Mouse (Mus musculus) embryonic facial prominence, embryonic 10.5 days (tissue): ENCODE measurements around the gene Syt12. TPM values are rescaled to one million over a fixed set of nuclear protein-coding genes. Genes with fewer than 3 reads are reported as not detected.

ENCODE experiments used
- DNase-seq: peaks from one replicate; pipeline ENCODE4 v3.0.0-alpha.2; 2017; ENCODE audit warnings: low spot score
- H3K27ac ChIP-seq: fragments of 300-500 bp; sonication (generic); replicated peaks from 2 replicates; pipeline ENCODE4 v1.5.1; 2016; ENCODE audit warnings: mild to moderate bottlenecking
- H3K27me3 ChIP-seq: fragments of 300-500 bp; sonication (generic); replicated peaks from 2 replicates; pipeline ENCODE4 v1.6.1; 2016; ENCODE audit warnings: low read depth, mild to moderate bottlenecking; ENCODE audit not compliant: poor library complexity, severe bottlenecking
- H3K36me3 ChIP-seq: fragments of 300-500 bp; sonication (generic); replicated peaks from 2 replicates; pipeline ENCODE4 v1.6.1; 2016; ENCODE audit warnings: mild to moderate bottlenecking, moderate library complexity
- H3K4me1 ChIP-seq: fragments of 300-500 bp; sonication (generic); 2 replicates; pipeline ENCODE4 v1.6.1; 2016
- H3K4me3 ChIP-seq: fragments of 300-500 bp; sonication (generic); 2 replicates; pipeline ENCODE4 v1.5.1; 2016; ENCODE audit warnings: mild to moderate bottlenecking, moderate library complexity
- H3K9me3 ChIP-seq: fragments of 300-500 bp; sonication (generic); 2 replicates; pipeline ENCODE4 v1.6.1; 2016; ENCODE audit warnings: mild to moderate bottlenecking
- WGBS: fragments of 180-500 bp; shearing (Covaris S2); methylation state at CpG from one replicate; pipeline ENCODE4 v1.1.7; 2016; 5-methylcytosine and 5-hydroxymethylcytosine counted together
- polyA plus RNA-seq: library from polyadenylated mRNA; unstranded; fragments of >200 nt; fragmentation: Nextera tagmentation; extraction: Ambion mirVana; gene quantifications from 2 replicates; pipeline ENCODE4 v1.2.1, GENCODE M21; 2016

Syt12 gene
- polyA plus RNA-seq, 1 experiment from 2014 or later, result 2.8 TPM

DNA sequence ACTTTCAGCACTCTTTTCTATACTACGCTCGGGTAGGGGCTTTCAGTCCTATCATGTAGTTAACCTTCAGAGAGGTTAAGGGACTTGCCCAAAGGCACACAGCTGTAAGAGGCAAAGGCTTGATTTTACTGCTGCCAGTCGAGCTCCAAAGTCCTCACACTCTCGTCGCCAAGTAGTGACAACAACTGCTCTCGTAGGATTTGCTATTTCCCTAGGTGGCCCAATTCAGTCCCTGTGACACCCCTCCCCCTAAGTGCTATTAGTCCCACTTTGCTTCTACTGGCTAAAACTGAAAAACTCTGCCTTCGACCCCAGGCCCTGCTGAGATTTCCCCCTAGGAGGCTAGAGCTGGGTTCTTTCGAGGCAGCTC, 38.5 kb downstream of the Syt12 start:
- peak overlapping the region; percentile 88 for H3K27ac ChIP-seq
- H3K36me3 ChIP-seq, result peaks cover 20% of the 10 kb centered on the region
- H3K27me3 ChIP-seq, result peaks cover 17% of the 10 kb centered on the region; the same call in 1 of the 2 replicates
- DNase-seq, result no peak
- H3K9me3 ChIP-seq, result no peaks in the 10 kb centered on the region
- peaks cover 49% of the 10 kb centered on the region for H3K4me1 ChIP-seq
- 6% methylated on average over 8 of the region's 8 CpGs for WGBS
- peak overlapping the region; percentile 88 for H3K4me3 ChIP-seq

DNA sequence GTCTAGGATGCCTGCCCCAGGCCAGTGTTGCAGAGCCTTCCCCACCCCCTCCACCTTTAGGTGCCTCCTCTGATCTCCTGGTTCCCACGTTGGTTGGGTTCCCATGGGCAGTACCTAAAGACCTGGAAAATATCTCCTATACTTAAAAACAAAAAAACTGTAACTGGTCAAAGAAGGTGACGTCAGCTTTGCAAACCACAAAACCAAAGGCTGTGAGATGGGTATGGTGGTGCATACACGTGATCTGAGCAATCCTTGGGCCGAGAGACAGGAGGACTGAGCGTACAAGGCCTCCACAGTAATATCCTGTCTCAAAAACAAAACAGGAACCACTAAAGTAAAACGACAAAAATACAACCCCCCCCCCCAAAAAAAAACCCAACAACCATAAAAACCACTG, 39.4 kb downstream of the Syt12 start:
- peak overlapping the region; percentile 88; the same call in 1 of the 2 replicates for H3K4me3 ChIP-seq
- H3K4me1 ChIP-seq, result peaks cover 49% of the 10 kb centered on the region
- H3K27me3 ChIP-seq, result peaks cover 17% of the 10 kb centered on the region; the same call in 1 of the 2 replicates
- H3K9me3 ChIP-seq, result no peaks in the 10 kb centered on the region
- 73% methylated on average over 6 of the region's 6 CpGs for WGBS
- no peak overlapping the region for H3K27ac ChIP-seq
- H3K36me3 ChIP-seq, result peaks cover 23% of the 10 kb centered on the region
- no peak for DNase-seq

DNA sequence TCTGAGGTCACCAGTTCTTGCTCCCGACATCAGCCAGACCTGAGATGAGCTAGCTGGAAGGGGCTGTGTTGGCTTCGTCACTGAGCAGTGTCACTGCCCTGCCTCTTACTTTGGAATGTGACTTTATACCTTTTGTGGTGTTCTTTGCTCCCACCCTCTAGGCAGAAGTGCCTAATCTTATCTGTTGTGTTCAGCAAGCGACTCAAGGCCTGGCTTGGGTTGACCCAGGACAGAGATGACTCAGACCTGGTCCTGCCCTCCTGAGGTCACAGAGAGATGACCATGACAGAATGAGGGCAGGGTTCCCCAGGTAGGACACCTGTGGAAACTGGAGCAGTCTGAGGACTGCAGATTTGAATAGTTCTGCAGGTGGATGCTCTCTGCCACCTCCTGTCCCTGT, 41.0 kb downstream of the Syt12 start:
- peaks cover 38% of the 10 kb centered on the region for H3K36me3 ChIP-seq
- H3K4me3 ChIP-seq, result no peak overlapping the region
- DNase-seq, result no peak
- no peaks in the 10 kb centered on the region for H3K9me3 ChIP-seq
- peaks cover 17% of the 10 kb centered on the region; the same call in 1 of the 2 replicates for H3K27me3 ChIP-seq
- H3K27ac ChIP-seq, result no peak overlapping the region
- peaks cover 37% of the 10 kb centered on the region for H3K4me1 ChIP-seq
- 87% methylated on average over 3 of the region's 3 CpGs for WGBS

DNA sequence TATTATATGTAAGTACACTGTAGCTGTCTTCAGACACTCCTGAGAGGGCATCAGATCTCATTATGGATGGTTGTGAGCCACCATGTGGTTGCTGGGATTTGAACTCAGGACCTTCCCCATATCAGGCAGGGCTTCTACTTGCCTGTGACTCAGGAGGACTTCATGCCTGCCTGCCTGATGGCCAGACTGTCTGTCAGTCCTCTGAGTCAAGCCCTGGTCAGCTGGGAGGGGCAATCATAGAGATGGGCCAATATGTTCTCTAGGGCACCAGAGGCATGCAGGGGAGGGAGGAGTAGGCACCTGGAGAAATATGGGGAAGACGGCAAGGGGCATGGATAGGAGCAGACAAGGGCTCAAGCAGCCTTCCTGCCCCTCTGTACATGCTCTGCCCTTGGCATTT, 42.2 kb downstream of the Syt12 start:
- WGBS, result 84% methylated on average over 1 of the region's 1 CpGs
- H3K36me3 ChIP-seq, result peaks cover 50% of the 10 kb centered on the region
- H3K9me3 ChIP-seq, result no peaks in the 10 kb centered on the region
- no peak for DNase-seq
- peaks cover 14% of the 10 kb centered on the region; the same call in 1 of the 2 replicates for H3K27me3 ChIP-seq
- H3K4me3 ChIP-seq, result no peak overlapping the region
- peaks cover 25% of the 10 kb centered on the region for H3K4me1 ChIP-seq
- no peak overlapping the region for H3K27ac ChIP-seq

DNA sequence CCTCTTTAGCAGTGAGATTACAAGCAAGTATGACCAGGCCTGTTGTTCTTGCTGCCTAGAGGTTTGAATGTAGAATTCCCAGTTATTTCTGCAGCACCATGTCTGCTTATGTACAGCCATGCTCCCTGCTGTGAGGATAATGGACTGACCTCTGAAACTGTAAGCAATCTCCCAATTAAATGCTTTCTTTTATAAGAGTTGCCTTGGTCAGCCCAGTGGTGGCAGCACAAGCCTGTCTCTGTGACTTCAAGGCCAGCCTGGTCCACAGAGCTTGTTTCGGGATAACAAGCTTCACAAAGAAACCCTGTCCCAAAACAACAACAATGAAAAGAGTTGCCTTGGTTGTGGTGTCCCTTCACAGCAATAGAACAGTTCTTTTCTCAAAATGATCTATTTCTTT, 43.5 kb downstream of the Syt12 start:
- peaks cover 59% of the 10 kb centered on the region for H3K36me3 ChIP-seq
- DNase-seq, result no peak
- WGBS, result 80% methylated on average over 1 of the region's 1 CpGs
- H3K9me3 ChIP-seq, result no peaks in the 10 kb centered on the region
- no peak overlapping the region for H3K4me3 ChIP-seq
- peaks cover 6% of the 10 kb centered on the region; the same call in 1 of the 2 replicates for H3K27me3 ChIP-seq
- H3K4me1 ChIP-seq, result peaks cover 13% of the 10 kb centered on the region
- no peak overlapping the region for H3K27ac ChIP-seq

DNA sequence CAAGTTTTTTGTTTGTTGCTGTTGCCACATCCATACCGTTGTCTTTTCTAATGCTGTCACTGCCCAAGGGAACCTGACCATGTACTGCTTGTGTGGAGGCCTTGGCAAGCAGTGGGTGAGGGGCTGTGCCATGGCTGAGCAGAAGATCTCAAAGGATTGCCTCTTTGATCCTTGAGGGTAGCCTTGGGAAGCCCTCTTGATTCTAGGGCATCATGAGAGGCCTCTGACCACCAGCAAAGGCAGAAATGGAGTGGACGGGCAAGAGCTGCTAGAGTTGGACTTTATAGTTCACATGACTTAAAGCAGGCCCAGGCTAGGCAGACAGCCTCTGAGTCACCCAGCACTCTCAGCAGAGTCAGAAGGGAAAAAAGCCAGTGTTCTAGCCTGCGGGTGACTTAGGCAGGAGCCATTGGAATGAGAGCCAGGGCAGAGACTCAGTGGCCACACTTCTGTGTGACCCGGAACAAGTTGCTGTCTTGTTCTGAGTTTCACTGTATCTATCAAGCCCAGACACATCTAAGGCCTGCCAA, 47.1 kb downstream of the Syt12 start:
- Histone ChIP-seq H3K4me1 (no peaks in the 10 kb centered on the region), H3K27ac (no peak overlapping the region), H3K27me3 (no peaks in the 10 kb centered on the region), H3K4me3 (no peak overlapping the region), H3K36me3 (peaks cover 60% of the 10 kb centered on the region), H3K9me3 (no peaks in the 10 kb centered on the region)
- DNase-seq, result no peak
- WGBS, result 93% methylated on average over 4 of the region's 4 CpGs

DNA sequence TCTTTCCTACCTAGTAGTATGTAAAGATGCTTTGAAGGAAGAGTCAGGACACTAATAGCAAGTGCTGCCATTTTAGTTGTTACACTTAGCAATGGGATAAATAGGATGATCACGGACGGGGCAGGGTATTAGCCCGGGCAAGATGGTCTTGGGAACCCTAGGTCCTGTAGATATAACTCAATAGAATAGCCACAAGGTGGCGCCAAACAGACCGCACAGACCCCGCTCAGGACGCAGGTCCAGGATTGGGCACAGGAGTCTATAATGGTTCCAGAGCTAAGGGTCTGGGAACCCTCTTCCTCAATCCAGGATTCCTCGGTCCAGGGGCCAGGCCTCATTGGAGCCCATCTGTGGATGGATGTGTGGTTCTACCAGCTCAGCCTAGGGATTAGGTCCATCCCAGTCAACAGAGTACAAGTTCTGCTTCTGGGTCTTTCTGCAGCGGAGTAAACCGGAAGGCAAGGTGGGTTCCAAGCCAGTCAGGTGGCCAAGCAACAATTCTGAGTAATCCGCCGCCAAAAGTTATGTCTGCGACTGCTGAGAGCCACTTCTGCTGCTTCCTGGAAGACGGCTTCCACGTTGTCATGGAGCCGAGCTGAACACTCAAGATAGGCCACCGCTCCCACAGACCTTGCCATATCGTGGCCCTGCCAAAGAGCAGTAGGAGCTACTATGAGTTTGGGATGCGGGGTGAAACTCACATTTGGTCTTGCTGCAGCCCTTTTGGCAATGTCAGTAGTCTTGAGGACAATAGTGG, 51.5 kb downstream of the Syt12 start:
- H3K4me1 ChIP-seq, result no peaks in the 10 kb centered on the region
- H3K36me3 ChIP-seq, result peaks cover 59% of the 10 kb centered on the region
- H3K4me3 ChIP-seq, result no peak overlapping the region
- H3K27me3 ChIP-seq, result no peaks in the 10 kb centered on the region
- H3K9me3 ChIP-seq, result no peaks in the 10 kb centered on the region
- DNase-seq, result peak; percentile 50
- WGBS, result 78% methylated on average over 19 of the region's 19 CpGs
- H3K27ac ChIP-seq, result no peak overlapping the region

DNA sequence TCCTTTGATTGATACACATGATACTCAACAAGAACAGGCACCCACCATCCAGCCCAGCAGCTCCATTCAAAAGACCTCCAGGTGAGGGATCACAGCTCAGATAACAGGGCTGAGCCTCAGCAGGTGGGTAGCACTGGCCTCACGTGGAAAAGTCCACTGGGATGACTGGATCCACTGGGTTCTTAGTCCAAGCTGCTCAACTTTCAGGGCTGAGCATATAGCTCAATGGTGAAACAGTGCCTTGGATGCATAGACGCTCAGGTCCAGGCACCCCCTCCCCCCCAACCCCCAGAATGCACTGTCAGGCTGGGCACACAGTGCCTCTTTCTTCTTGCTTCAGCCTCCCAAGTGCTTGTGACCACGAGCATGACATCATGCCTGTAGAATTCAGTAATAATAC, 54.2 kb downstream of the Syt12 start:
- no peaks in the 10 kb centered on the region for H3K27me3 ChIP-seq
- DNase-seq, result no peak
- no peaks in the 10 kb centered on the region for H3K4me1 ChIP-seq
- WGBS, result 78% methylated on average over 3 of the region's 3 CpGs
- no peak overlapping the region for H3K4me3 ChIP-seq
- no peaks in the 10 kb centered on the region for H3K9me3 ChIP-seq
- H3K27ac ChIP-seq, result no peak overlapping the region
- H3K36me3 ChIP-seq, result peaks cover 46% of the 10 kb centered on the region

DNA sequence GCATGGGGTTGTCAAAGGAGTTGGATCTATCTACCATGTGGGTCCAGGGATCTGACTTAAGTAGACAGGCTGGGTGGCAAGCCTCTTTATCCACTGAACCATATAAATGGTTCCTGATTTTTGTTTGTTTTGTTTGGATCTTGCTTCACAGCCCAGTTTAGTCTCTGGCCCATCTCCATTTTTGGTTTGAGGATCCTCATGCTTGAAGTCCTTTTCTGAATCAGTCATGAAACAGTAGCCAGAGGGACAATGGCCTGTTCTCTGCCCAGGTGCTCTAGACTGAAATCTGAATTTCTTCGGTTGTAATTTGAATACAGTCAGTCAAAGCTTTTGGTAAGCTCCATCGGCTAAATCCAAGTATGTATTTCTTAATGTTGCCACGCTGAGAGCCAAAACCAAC, 54.7 kb downstream of the Syt12 start:
- no peak for DNase-seq
- Histone ChIP-seq H3K36me3 (peaks cover 46% of the 10 kb centered on the region), H3K4me1 (no peaks in the 10 kb centered on the region), H3K27ac (no peak overlapping the region), H3K9me3 (no peaks in the 10 kb centered on the region), H3K4me3 (no peak overlapping the region), H3K27me3 (no peaks in the 10 kb centered on the region)
- WGBS, result 95% methylated on average over 3 of the region's 3 CpGs

DNA sequence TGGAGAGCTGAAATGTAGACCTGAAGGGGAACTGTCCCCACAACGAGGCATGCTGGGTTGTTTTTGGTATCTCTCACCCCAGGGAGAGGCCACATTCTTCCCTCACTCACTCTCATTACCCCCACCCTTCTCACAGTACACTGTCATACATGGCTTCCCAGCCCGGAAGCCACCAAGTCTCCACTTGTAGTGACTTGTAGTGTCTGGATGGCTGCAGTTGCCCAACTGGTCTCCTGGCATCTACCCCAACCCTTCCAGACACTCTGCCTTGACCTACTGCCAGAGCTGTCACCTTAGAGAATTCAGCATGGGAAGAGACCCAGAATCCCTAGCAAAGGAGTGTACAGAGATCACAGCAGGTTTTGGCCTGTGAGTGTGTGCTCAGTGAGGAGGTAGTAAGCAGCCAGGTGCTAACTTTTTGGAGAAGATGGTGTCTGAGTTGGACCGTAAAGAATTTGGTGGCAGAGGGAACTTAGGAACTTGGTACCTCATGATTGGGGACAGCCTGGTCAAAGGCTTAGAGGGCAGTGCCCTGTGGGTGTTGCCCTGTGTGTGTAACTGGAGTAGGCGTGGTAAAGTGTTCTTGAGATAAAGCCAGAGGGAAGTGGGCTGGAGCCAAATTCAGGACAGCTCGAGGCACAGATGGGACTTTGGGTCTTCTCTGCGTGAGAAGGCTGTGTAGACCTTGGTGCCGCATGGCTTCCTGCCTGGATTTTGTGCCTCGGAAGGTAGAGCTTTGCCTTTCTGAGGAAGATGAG, 56.9 kb downstream of the Syt12 start:
- 87% methylated on average over 8 of the region's 8 CpGs for WGBS
- Histone ChIP-seq H3K4me1 (no peaks in the 10 kb centered on the region), H3K27me3 (no peaks in the 10 kb centered on the region), H3K4me3 (no peak overlapping the region), H3K9me3 (no peaks in the 10 kb centered on the region), H3K27ac (no peak overlapping the region), H3K36me3 (peaks cover 31% of the 10 kb centered on the region)
- no peak for DNase-seq

DNA sequence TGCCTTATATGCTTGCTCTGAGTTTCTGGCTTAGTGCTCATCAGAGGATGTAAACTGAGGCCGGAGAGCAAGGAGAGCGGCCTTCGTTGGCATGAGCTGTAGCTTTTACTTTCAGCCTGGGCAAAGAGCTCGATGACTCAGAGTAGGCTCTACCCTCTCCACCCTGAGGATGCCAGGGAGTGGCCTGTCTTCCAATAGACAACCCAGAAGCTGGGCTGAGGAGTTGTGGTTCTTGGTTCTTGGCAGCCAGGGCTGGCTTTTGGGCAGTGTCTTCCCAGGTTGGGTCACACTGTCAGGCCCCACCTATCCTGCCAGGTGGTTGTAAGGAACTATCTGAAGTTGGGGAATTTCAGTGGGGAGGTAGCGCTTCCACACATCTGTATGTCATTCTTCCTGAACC, 57.5 kb downstream of the Syt12 start:
- Histone ChIP-seq H3K36me3 (peaks cover 24% of the 10 kb centered on the region), H3K27ac (no peak overlapping the region), H3K4me1 (no peaks in the 10 kb centered on the region), H3K4me3 (no peak overlapping the region), H3K27me3 (no peaks in the 10 kb centered on the region), H3K9me3 (no peaks in the 10 kb centered on the region)
- no peak for DNase-seq
- WGBS, result 93% methylated on average over 5 of the region's 5 CpGs

DNA sequence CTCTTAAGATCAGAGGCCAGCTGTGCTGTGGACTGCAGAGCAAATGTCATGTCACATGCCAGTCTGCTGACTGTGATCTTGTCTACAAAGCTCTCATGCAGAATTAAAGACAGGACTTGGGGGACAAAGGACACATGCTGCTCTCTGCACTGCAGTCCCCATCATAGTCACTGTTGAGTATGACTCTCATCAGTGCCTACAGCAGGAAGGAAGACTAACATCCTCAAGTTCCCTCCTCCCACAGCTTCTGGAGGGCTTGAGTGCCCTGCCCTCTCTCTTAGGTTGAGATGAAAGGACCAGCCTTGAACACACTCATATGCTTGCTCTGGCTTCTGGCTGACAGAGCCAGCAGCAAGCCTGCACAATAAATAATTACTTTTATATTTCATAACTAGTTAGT, 59.5 kb downstream of the Syt12 start:
- Histone ChIP-seq H3K9me3 (no peaks in the 10 kb centered on the region), H3K27me3 (no peaks in the 10 kb centered on the region), H3K4me3 (no peak overlapping the region), H3K36me3 (peaks cover 17% of the 10 kb centered on the region), H3K4me1 (no peaks in the 10 kb centered on the region), H3K27ac (no peak overlapping the region)
- peak; percentile 5 for DNase-seq

DNA sequence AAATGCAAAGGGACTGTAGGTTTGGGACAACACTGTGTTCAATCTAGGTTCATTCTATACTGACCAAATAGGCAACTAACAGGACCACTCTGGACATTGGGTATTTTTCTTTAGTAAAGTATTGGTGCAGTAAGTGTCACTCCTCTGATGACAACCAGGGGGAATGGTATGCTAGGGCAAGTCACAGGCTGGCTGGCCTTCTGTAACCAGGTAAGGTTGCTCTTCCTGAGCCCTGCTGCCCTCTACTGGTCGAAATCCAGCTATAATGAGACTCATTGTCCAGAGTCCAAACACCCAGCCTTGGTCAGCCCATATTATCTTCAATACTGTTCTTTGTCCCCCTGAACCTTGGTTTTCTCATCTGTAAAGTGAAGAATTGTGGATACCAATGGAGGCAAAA, 60.1 kb downstream of the Syt12 start:
- WGBS, result 0% methylated on average over 1 of the region's 1 CpGs
- Histone ChIP-seq H3K4me3 (no peak overlapping the region), H3K9me3 (no peaks in the 10 kb centered on the region), H3K27me3 (no peaks in the 10 kb centered on the region), H3K36me3 (peaks cover 12% of the 10 kb centered on the region), H3K27ac (no peak overlapping the region), H3K4me1 (no peaks in the 10 kb centered on the region)
- peak; percentile 56 for DNase-seq
